Mouse (Mus musculus): ENCODE measurements at regions not wholly inside any gene's neighbourhood (a gene's known extent, or its start where the extent isn't known, plus 50 kb on each side); places are given as distances from the start of the nearest gene placed in this dataset.

DNA sequence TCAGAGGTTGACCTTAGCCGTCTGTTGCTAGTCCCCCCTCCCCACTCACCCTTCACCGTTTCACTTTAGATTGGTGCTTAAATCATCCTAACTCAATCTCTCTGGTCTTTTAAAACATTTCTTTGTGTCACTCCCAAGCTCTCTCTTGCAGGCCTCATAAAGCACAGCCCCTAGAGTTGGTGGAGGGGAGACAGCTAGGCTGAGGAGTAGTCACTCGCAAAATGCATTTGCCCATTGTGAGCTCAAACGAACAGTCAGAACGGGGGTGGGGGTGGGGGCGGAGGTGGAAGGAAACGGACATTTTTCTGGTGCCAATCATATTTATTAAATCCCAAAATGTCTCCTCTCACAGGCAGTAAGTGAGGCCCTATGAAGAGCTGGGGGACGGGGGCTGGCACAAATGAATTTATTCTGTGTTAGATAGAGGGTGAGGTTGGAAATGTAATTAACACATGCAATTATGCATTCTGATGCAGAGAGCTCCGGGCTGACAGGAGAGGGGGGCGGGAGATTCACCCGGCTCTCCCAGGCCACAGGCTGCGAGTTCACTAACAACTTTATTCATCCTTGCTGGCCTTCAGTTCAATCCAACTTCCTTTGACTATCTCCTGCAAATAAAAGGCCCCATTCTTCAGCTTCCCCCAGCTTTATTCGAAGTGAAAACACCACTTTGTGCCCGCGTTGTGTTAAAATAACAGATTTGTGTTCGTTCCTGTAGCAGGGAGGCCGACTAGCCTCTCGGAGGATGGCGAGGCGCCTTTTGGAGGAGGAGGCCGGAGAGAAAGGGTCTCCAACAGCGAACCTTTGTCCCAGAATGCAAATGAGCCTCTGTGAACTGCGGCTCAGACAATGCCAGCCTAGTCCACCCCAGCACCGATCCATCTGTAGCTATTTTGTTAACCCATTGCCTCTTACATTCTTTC is 223.7 kb upstream of the Irx5 start:
- no peak for DNase-seq (ENCODE audit: extremely low read depth, insufficient read length, low spot score)

DNA sequence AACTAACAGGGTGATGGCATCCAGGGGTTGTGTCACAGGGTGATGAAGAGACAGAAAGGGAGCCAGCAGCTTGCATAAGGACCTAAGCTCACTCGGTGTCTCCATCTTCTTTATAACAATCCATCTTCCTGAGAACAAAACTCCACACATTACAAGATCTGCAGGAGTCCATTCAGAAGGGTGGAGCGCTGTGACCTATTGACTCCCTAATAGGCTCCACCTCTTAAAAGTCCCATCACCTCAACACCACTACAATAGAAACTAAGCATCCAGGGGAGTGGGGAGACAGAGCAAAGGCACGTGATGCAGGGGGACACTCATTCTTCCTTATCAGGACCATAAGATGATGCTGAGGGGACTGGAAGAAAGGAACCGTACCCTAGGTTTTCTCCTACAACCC is 224.5 kb upstream of the Irx5 start:
- DNase-seq (ENCODE audit: extremely low read depth, insufficient read length, low spot score), result no peak

DNA sequence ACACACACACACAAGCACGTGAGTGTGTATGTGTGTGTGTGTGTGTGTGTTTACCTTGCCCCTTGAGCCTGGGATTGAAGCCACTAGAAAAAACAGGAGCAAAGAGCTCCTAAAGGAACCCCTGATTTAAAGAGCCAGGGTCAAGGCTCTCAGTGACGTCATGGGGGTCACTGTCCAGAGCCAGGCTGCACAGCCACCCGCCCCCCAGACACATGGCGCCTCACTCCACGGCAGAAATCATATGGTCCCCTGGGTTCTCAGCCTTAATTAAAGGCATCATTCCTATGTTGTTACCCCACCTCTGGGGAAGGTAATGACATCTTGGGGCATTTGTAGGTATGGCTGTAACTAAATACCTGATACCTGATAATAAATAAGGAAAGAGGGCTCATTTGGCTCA is 224.9 kb upstream of the Irx5 start:
- DNase-seq (ENCODE audit: extremely low read depth, insufficient read length, low spot score), result no peak

DNA sequence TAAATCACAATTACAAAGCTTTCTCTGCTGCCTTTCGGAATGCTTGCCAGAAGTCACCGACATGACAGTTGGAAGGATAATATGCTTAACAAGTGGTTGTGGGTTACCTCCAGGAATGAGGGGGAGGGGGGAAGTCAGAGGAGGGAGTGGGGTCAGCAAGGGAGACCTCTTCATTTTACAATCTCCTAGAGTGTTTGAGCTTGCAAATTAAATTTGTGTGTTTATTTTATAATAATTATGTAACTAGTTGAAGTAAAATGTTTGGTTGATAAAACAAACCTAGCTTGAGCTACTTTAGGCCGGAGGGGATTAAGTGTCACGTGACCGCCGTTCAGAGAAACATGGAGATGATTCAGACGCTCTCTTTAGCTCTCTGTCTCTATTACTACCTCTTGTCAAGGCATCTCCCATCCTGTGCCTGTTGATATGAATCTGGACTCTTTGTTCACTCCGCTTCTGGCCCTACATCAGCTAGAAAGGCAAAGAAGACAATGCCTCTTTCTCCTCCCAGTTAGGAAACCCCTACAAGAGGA is 227.3 kb upstream of the Irx5 start:
- no peak for DNase-seq (ENCODE audit: extremely low read depth, insufficient read length, low spot score)

DNA sequence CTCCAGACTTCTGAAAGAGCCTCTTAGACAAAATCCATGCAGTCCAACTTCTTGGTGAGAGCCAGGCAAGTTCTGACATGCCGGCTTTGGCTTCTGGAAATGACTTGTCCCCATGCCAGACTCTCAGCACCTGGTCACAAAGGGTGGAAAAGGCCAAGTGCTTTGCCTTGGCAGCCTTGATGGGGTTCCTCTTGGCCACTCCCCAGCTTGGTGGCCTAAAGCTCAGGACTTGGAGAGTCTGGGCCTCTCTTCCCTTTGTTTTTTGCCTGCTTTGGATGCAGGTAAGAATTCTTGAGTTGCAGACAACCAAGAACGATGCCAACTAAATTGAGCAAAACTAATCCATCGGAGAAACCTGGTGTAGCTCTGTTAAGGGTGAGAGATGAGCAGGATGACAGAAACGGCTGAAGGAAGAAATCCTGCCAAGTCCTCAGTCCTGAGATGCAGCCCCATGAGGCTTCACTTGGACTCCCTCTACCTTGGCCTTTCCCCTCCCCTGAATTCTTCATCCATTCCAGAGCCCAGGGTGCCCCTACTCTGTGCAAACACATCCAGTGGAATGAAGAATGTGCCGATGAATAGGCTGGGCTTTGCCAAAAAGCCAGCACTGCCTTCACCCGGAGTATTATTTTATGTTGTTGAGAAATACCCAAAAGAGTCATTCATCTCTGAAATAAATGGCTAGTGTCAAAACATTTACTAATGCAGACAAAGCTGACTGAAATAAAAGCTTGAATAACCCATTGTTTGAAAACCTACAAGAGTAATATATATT is 228.0 kb upstream of the Irx5 start:
- DNase-seq (ENCODE audit: extremely low read depth, insufficient read length, low spot score), result no peak

DNA sequence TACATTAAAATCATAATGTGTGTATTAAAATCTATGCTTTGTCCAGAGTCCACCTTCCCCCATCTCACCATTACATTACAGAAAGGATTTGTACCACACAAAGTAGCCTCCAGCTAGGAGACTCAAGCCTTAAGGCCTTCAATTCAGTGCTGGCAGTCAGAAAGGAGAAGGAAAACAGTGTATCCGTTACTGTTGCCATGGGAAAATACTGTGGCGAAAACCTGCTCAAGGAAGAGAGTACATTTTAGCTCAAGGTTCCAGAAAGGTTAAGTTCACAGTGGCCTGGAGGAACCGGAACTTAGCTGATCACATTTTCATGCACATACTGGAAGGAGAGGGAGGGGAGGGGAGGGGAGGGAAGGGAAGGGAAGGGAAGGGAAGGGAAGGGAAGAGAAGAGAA is 231.8 kb upstream of the Irx5 start:
- no peak for DNase-seq (ENCODE audit: extremely low read depth, insufficient read length, low spot score)

DNA sequence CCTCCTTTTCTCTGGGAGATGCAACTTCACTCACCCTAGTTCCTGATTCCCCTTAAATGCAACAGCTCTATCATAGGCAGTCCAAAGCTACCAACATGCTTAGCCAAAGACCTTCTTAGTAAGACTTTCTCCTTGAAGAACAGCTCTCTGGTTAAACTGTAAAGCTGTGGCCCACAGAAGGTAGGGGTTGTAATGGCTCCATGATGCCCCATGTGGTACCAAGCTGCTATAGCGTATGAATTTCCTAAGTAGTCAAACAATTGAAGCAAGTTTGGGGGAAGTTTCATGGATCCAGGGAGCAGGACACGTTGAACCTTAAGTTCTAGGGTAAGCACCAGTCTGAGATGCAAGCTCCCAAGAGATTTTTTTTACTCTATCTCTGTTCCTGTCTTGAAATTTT is 236.1 kb upstream of the Irx5 start:
- no peak for DNase-seq (ENCODE audit: extremely low read depth, insufficient read length, low spot score)

DNA sequence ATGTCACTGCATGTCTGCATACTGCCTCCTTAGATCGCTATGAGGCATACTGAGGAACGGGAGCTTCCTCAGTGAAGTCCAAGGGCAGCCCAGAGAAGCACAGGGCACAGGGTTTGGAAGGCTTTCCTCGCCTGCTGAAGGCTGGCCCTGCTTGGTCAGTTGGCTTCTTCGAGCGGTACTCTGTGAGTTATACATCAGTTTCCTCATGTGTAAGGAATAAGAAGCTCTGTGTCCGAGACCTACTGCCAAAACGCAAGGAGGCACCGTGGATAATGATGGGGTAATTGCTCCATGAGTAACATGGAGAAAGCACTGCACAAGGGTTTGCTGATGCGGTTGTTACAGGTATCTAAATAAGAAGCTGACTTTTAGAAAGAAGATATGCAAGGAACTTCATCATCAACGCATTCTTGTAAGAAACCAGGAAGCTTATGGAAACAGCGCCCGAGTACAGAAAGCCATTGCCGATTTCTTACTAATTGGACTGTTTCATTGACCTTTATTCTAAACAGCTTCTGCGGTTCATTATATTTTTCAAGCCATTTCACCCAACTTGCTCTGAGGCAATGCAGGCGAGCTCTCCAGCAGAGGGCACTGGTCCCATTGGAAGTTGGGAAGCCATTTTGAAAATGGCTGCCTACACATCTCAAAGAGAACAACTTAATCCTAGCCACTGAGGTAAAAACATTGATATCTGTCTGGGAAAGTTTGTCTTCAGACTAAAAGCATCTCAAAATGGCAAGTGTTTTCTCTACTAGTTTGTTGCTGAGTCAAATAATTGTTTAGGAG is 241.8 kb upstream of the Irx5 start:
- no peak for DNase-seq (ENCODE audit: extremely low read depth, insufficient read length, low spot score)

DNA sequence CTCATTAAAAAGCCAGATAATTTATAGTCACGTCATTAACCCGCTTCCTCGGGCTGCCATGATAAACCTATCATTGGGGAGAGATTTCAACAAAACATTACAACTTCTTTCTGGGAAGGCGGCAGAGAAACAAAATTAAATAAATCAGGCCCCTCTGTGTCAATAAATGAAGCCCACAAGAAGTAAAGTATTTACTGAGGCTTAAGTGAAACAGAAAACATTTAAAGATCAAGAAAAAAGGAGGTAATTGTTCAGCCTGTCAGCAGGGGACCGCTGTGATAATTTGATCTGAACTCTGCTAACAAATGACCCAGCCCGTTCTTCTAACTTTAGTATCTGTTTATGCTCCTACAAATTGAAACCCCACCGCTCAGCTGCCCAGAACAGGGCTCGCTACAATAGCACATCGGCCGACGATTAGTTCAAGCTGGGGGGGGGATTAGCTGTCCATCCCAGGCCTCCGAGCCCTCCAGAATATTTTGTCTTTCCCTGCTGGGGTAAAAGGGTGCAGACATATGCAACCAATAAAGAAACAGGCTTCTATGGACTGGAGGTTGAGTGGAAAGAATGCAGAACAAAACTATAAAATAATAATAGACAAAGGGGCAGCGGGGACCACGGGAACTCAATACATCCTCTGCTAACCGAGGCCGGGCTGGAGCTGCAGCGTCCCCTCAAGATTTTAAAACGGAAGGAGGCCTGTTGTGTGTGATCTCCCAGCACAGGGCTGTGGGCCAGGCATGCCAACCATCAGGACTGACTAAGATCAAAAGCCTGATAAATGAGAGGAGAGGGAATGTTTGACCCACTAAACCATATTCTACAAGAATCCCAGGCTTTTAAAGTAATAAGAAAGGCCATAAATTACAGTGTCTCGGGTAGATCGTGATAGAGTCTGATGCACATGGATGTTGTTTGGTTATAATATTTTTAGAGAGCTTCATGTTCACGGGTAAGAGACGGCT is 242.8 kb upstream of the Irx5 start:
- DNase-seq (ENCODE audit: extremely low read depth, insufficient read length, low spot score), result no peak

DNA sequence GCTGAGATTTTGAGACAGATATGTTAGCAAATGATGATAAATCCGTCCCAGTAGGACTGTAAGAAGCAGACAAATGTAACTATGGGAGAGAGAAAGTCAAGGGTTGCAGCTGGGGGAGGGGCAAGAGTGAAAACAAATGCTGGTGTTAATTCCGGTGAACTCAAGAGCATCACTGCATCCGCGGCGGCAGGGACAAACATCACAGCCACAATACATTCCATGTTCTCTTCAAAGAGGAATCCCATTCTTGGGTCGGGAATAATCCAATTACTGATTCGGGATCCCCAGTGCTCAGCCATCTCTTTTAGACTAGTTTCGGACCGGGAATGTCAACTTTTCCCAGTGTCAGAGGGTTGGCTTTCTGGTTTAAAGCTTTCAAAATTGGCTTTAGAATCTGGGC is 243.5 kb upstream of the Irx5 start:
- no peak for DNase-seq (ENCODE audit: extremely low read depth, insufficient read length, low spot score)

DNA sequence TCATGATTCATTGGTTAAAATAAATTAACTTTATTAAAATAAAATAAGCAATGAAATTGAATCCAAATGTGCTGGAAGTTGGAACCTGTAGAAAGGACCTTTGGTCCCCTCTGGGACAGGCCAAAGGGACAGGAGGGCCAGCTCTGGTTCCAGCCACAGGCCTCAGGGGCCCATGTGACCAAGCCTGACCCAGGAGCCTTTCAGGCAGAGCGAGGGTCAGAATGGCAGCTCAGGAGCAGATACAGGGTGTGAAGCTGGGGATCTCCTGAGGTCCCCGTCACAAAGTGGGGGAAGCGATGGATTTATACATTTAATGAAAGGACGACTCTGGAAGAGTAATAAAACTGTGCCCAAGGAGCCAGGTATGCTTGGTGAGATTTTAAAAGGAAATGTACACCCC is 244.0 kb upstream of the Irx5 start:
- DNase-seq (ENCODE audit: extremely low read depth, insufficient read length, low spot score), result no peak

DNA sequence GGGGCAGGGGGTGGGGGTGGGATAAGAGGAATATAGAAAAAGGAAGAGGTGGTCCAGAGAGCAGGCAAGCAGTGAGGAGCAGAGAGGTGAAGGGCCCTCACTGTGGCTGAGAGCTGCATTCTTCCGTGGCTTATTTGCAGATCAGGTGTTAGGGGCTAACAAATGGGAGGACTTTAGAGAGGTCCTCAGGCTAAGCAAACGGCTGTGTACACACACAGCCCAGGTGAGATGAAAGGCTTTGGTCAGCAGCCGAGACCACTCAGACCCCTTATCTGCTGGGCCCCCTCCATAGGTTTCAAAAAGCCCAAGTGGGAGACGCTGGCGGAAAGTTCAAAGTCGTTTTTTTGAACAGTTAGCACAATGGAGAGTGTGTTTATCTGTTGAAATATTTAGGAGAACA is 252.9 kb upstream of the Irx5 start:
- no peak for DNase-seq (ENCODE audit: extremely low read depth, insufficient read length, low spot score)

DNA sequence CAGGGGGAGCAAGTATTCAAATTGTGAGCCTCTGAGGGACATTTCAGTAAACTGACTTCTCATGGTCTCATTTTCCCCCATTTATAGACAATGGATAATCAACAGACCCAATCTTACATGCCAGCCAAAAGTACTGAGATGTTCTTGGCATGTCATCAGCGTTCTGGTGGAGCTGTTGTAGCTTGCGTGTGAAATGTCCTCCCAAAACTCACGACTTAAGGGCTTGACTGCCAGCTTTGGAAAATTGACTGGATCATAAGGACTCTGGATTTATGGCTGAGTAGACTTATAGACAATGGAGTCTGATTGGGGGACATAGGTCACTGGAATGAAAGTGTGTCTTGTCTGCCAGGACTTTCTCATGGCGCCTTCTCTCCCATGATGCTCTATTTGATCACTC is 254.9 kb upstream of the Irx5 start:
- no peak for DNase-seq (ENCODE audit: extremely low read depth, insufficient read length, low spot score)

DNA sequence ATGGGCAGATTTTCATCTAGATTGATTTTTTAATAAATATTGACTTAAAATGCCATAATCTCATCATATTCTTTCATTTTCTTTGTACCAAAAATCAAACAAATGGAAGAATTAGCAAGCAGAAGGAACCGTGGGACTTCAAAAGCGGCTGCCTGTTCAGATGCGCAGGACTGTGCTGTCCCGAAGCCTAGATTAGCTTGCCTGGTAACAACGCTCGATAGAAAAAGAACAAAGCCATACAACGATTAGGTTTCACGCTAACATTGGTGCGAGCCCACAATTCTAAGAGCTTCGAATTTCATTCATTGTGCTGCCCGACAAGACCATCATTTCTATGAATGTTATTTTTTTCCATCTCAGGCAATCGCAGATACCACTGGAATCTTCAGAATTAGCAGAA is 262.1 kb upstream of the Irx5 start:
- DNase-seq (ENCODE audit: extremely low read depth, insufficient read length, low spot score), result no peak

DNA sequence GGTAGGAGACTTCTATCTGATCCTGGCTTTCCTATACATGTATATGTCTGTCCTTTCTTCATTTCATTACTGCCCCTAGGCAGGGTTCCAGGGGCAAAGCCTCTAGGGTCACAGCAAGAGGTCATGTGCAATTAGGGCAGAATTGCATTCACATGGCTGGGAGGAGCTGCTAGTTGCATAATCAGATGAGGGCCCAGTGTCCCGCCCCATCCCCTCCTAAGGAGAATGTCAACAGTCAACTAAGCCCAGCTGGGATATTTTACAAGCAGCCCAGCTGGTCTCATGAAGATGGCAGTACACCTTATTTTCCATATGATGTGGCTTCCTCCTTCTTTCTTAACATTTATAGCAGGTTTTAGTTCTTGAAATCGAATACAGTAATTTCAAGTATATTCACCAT is 273.3 kb upstream of the Irx5 start:
- no peak for DNase-seq (ENCODE audit: extremely low read depth, insufficient read length, low spot score)

DNA sequence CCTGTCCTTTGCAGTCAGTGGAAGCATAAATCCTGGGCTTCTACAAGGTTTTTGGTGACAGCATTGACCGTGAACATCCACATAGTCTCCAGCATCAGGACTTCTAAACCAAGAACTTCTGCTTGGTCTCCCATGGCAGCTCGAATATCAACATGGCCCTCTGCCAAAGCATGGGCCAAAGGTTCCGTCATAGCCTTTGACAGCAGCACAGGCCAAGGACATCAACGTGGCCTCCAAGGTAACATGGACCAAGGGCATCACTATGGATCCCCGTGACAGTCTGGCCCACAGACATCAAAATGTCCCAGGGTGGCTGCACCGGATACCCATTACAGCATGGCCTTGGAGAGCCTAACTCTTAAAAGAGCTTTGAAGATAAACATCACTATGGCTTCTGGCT is 275.5 kb upstream of the Irx5 start:
- DNase-seq (ENCODE audit: extremely low read depth, insufficient read length, low spot score), result no peak

DNA sequence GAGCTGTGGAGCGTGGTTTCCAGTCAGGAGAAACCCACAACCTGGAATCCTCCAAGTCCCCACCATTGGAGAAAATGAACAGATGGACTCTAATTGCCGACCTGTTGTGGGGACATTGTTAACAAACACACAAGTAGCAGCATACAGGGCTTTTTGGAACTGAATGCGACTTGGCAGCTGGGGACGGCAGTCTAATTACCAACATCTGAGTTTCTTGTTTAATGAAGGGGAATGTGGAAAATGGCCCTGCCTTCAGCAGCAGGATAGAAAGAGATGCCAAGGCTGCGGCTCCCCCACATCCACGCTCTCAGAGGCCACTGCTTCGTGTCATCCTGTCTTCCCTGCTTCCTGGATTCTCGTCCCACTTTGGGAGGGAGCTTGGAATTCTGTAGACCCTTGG is 276.6 kb upstream of the Irx5 start:
- no peak for DNase-seq (ENCODE audit: extremely low read depth, insufficient read length, low spot score)

DNA sequence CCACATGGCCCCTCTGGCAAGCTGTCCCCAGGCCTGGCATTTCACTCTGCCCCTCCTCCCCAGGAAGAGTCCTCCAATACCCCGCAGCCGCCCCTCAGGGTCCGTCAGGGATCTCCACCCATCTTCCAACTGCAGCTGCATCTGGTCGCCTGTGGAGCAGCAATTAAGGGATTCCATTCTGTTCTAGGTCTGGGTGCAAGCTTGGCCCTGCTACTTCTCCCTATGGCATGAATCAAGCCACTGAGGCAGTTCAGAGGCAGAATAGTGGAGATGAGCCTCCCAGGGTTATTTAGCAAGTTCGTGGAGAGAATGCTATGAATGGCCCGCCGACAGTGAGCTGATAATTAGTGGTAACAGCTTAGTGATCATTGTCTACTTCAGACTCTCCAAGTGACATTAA is 275.7 kb upstream of the Irx3 start:
- DNase-seq (ENCODE audit: extremely low read depth, insufficient read length, low spot score), result no peak

DNA sequence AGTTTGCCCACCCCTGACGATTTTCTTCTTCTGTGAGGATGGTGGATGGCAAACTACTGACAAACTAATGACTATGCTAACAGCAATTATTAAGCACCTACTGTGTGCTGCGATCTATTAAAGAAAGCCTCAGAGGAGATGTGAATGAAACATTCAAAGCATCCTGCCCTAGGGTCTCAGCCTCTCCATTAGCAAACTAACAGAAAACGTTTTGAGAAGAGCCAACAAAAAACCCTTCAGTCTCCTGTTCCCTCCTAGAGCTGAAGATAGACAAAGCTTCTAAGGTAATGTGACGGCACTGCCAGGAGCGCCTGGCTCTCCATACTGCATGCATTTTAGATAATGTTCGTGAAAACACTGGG is 270.4 kb upstream of the Irx3 start:
- DNase-seq (ENCODE audit: extremely low read depth, insufficient read length, low spot score), result no peak
